9 mouse cellular contexts compared by ENCODE assay signal in the genomic region with DNA sequence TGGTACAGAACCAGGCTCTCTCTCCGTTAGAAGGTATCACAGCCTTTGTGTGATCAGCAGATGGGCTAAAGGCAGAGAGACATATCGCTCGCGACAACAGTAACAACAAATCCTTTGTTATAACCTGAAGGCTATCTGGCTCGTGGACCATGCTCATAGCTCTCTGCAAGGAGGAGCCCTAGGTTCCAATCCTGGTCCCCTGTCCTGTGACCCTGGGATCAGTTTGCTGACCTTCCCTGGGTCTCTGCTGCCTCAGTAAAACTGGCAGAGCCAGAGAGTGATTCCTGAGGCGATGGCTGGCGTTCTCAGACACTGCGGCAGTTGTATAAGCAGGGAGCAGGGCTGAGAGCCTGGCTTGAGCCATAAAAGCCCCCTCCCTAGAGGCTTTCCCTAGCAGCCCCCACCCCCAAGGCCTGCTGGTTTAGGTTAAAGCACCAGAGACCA. TPM values are rescaled to one million over a fixed set of nuclear protein-coding genes. Genes with fewer than 3 reads are reported as not detected.
A peak's percentile ranks its signal among the peaks of the same experiment; 100 is the strongest.
DNase-seq lines count a peak whose midpoint lies in the region; ATAC-seq and TF ChIP-seq lines count a peak whose summit lies in the region.
"Had no signal": no experiment of that assay in that cellular context is flagged by ENCODE, and none has a peak within 500 bp of the region (broad histone marks: within the 10 kb centered on the region; RNA-seq: fewer than 3 reads in every experiment).

No protein-coding gene starts in this region.

- peak overlapping the region; percentile 95 for H3K27ac ChIP-seq in lung, embryonic 14.5 days (ENCODE audit: low read depth)
- peak overlapping the region; percentile 94 for H3K27ac ChIP-seq in forebrain, embryonic 16.5 days (ENCODE audit: low read length)
- H3K27ac ChIP-seq in limb, embryonic 12.5 days = peak overlapping the region; percentile 97
- H3K27ac ChIP-seq in small intestine, adult 2 months (ENCODE audit: insufficient read depth, low read depth, low read length) = peak overlapping the region; percentile 27; the same call in 1 of the 2 replicates

- no peaks in the 10 kb centered on the region for H3K27me3 ChIP-seq in lung, embryonic 14.5 days (ENCODE audit: insufficient read depth, low read length)
- no peaks in the 10 kb centered on the region for H3K27me3 ChIP-seq in forebrain, embryonic 16.5 days (replicated peaks; ENCODE audit: control insufficient read depth, insufficient read depth, low read length)
- no peaks in the 10 kb centered on the region for H3K27me3 ChIP-seq in limb, embryonic 12.5 days
- H3K27me3 ChIP-seq in small intestine, adult 2 months (ENCODE audit: control insufficient read depth, insufficient read depth, low read length) = no peaks in the 10 kb centered on the region

- no peak for TF ChIP-seq CTCF in lung, embryonic 14.5 days (IDR thresholded peaks at IDR 0.05; ENCODE audit: low read depth)
- no peak for TF ChIP-seq CTCF in small intestine, adult 2 months (IDR thresholded peaks at IDR 0.05; ENCODE audit: extremely low read depth, insufficient read length, insufficient replicate concordance, low read depth, low read length)

- peaks cover 81% of the 10 kb centered on the region for H3K4me1 ChIP-seq in lung, embryonic 14.5 days (ENCODE audit: insufficient read depth)
- peaks cover 71% of the 10 kb centered on the region for H3K4me1 ChIP-seq in forebrain, embryonic 16.5 days (replicated peaks; ENCODE audit: control insufficient read depth, insufficient read depth, low read length)
- peaks cover 90% of the 10 kb centered on the region for H3K4me1 ChIP-seq in limb, embryonic 12.5 days (replicated peaks)
- peaks cover 55% of the 10 kb centered on the region for H3K4me1 ChIP-seq in small intestine, adult 2 months (ENCODE audit: control insufficient read depth, insufficient read depth, insufficient read length, low read length)

- DNase-seq in lung, embryonic 14.5 days = no peak
- DNase-seq in lung, postnatal 36 days = no peak
- DNase-seq in adrenal gland, postnatal 4 days (ENCODE audit: low spot score in 2 of 2) = no peak
- DNase-seq in spleen, postnatal 14 days (ENCODE audit: low spot score in 2 of 2) = no peak
- DNase-seq in gastrocnemius, postnatal 25 days = no peak
- DNase-seq: cerebellum, adult 9-10 months had no signal

- H3K4me2 ChIP-seq in lung, embryonic 14.5 days = peak overlapping the region; percentile 31
- peak overlapping the region; percentile 28 for H3K4me2 ChIP-seq in forebrain, embryonic 16.5 days (ENCODE audit: low read length)
- peak overlapping the region; percentile 46 for H3K4me2 ChIP-seq in limb, embryonic 12.5 days

- no peaks in the 10 kb centered on the region for H3K9me3 ChIP-seq in lung, embryonic 14.5 days (ENCODE audit: low read depth, low read length)
- no peaks in the 10 kb centered on the region for H3K9me3 ChIP-seq in forebrain, embryonic 16.5 days (ENCODE audit: control insufficient read depth, low read length)
- no peaks in the 10 kb centered on the region for H3K9me3 ChIP-seq in limb, embryonic 12.5 days

- no peaks in the 10 kb centered on the region for H3K36me3 ChIP-seq in lung, embryonic 14.5 days (ENCODE audit: insufficient read depth)
- no peaks in the 10 kb centered on the region for H3K36me3 ChIP-seq in forebrain, embryonic 16.5 days (ENCODE audit: control insufficient read depth, insufficient read depth)
- H3K36me3 ChIP-seq in limb, embryonic 12.5 days = no peaks in the 10 kb centered on the region
- no peaks in the 10 kb centered on the region for H3K36me3 ChIP-seq in small intestine, adult 2 months (ENCODE audit: control insufficient read depth, insufficient read depth, low read length)

- no peak overlapping the region; the same call in 1 of the 2 replicates for H3K4me3 ChIP-seq in lung, embryonic 14.5 days (ENCODE audit: low read depth, low read length)
- H3K4me3 ChIP-seq in forebrain, embryonic 16.5 days (replicated peaks; ENCODE audit: low read length) = no peak overlapping the region
- H3K4me3 ChIP-seq in limb, embryonic 12.5 days (replicated peaks) = 0 out of 2 replicates have a peak overlapping the region, but pooled peaks have one; percentile 2
- H3K4me3 ChIP-seq in small intestine, adult 2 months (ENCODE audit: low read depth, low read length) = no peak overlapping the region

- H3K9ac ChIP-seq in lung, embryonic 14.5 days = peak overlapping the region; percentile 10; the same call in 1 of the 2 replicates
- peak overlapping the region; percentile 49 for H3K9ac ChIP-seq in forebrain, embryonic 16.5 days (replicated peaks; ENCODE audit: low read depth, low read length)
- peak overlapping the region; percentile 28 for H3K9ac ChIP-seq in limb, embryonic 12.5 days (replicated peaks)

- no peak; the same call in none of the 2 replicates for ATAC-seq in lung, embryonic 14.5 days (ENCODE audit: insufficient read depth)
- peak; percentile 18 for ATAC-seq in forebrain, embryonic 16.5 days
- ATAC-seq in limb, embryonic 12.5 days (ENCODE audit: insufficient number of reproducible peaks, insufficient read depth, low FRiP score, low TSS enrichment, low read depth) = 0 out of 2 replicates have a peak, but pooled peaks have one; percentile 21

- TF ChIP-seq POLR2A in small intestine, adult 2 months (IDR thresholded peaks at IDR 0.05; ENCODE audit: low read depth, low read length) = no peak

- 18% methylated on average over 8 of the region's 8 CpGs for WGBS in lung, embryonic 14.5 days
- WGBS in forebrain, embryonic 16.5 days = 17% methylated on average over 8 of the region's 8 CpGs
- WGBS in limb, embryonic 12.5 days = 22% methylated on average over 8 of the region's 8 CpGs
- 34% methylated on average over 8 of the region's 8 CpGs for WGBS in small intestine, adult 2 months

RNA-seq across cellular contexts. Expression of gene Wasf2, which starts 40.0 kb away (rescaled TPM):
- 96.3 and 101 TPM in 2 replicates for polyA plus RNA-seq in lung, embryonic 14.5 days (2014; fragmentation: Nextera tagmentation; extraction: Ambion mirVana)
- 27.0 and 31.5 TPM in 2 replicates for polyA plus RNA-seq in forebrain, embryonic 16.5 days (2015; fragmentation: Nextera tagmentation; extraction: Ambion mirVana)
- polyA plus RNA-seq in limb, embryonic 12.5 days (2016; fragmentation: Nextera tagmentation; extraction: Ambion mirVana) = 73.8 and 81.6 TPM in 2 replicates
- 37.6 and 97.6 TPM in 2 replicates for polyA plus RNA-seq in small intestine, adult 2 months (2012; rRNA removed)
- 100 to 1,000 TPM; 155 to 157 TPM for total RNA-seq in adrenal gland, postnatal 4 days (2021)
- total RNA-seq in gastrocnemius, postnatal 25 days (2021) = 10 to 100 TPM; 33.8 to 39.7 TPM

Comparison
In these comparisons a context has a peak if more than half of its experiments do, and no peak if none do; other contexts are left out.
1. H3K27ac ChIP-seq: peak in every context shown above with its lines; median percentile 97 in limb, embryonic 12.5 days; 95 in lung, embryonic 14.5 days; 94 in forebrain, embryonic 16.5 days; 27 in small intestine, adult 2 months.